Mouse (Mus musculus) stomach, postnatal 0 days (tissue): ENCODE measurements around the gene Rogdi.

Experiments used
- CTCF ChIP-seq: IDR thresholded peaks from 2 replicates; pipeline ENCODE4 v1.5.1; 2016; ENCODE audit warnings: antibody characterized with exemption, low read depth, mild to moderate bottlenecking, moderate library complexity
- EP300 ChIP-seq: optimal IDR thresholded peaks from 2 replicates; pipeline ENCODE3; 2016; ENCODE audit warnings: antibody characterized with exemption

DNA sequence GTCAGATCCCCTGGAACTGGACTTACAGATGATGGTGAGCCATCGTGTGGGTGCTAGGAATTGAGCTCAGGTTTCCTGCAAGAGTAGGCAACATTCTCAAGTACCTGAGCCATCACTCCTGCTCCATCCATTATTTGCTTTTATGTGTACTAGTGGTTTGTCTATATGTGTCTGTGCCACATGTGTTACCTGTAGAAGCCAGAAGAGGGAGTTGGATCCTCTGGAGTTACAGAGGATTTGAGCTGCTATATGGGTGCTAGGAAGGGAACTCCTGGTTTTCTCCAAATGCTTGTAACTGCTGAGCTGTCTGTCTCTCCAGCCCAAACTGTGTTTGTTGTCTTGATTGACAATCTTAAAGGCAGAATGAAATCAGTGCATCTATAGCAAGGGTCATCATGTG is 44.8 kb upstream of the Rogdi start:
- peak; percentile 70 for TF ChIP-seq CTCF
- no peak for TF ChIP-seq EP300
